Mouse (Mus musculus) hindbrain, postnatal 0 days (tissue): ENCODE measurements at regions not wholly inside any gene's neighbourhood (a gene's known extent, or its start where the extent isn't known, plus 50 kb on each side); places are given as distances from the start of the nearest gene placed in this dataset.

Experiments used
- ATAC-seq: fragments of 200-750 bp; cut with Nextera tagmentation; 2 replicates; pipeline ENCODE4 v1.8.0; 2017; ENCODE audit warnings: mild to moderate bottlenecking, moderate TSS enrichment, moderate library complexity
- DNase-seq: peaks from one replicate; pipeline ENCODE4 v3.0.0-alpha.2; 2015; ENCODE audit warnings: low spot score
- H3K27ac ChIP-seq: fragments of 300-500 bp; sonication (generic); 2 replicates; pipeline ENCODE4 v1.5.1; 2014; ENCODE audit warnings: mild to moderate bottlenecking
- H3K27me3 ChIP-seq: fragments of 300-500 bp; sonication (generic); 2 replicates; pipeline ENCODE4 v1.6.1; 2014; ENCODE audit warnings: low read length, mixed read lengths; ENCODE audit not compliant: insufficient read depth
- H3K36me3 ChIP-seq: fragments of 300-500 bp; sonication (generic); 2 replicates; pipeline ENCODE4 v1.6.1; 2014; ENCODE audit warnings: low read length, mixed read lengths; ENCODE audit not compliant: insufficient read depth
- H3K4me1 ChIP-seq: fragments of 300-500 bp; sonication (generic); 2 replicates; pipeline ENCODE4 v1.6.1; 2014; ENCODE audit warnings: antibody characterized with exemption, low read length, mixed read lengths; ENCODE audit not compliant: insufficient read depth
- H3K4me2 ChIP-seq: fragments of 300-500 bp; sonication (generic); 2 replicates; pipeline ENCODE4 v1.6.1; 2014; ENCODE audit warnings: low read depth, mild to moderate bottlenecking, low read length, moderate library complexity, mixed read lengths
- H3K4me3 ChIP-seq: fragments of 300-500 bp; sonication (generic); 2 replicates; pipeline ENCODE4 v1.5.1; 2014; ENCODE audit warnings: low read length
- H3K9ac ChIP-seq: fragments of 300-500 bp; sonication (generic); replicated peaks from 2 replicates; pipeline ENCODE4 v1.6.1; 2014; ENCODE audit warnings: mild to moderate bottlenecking, low read length, moderate library complexity, mixed read lengths
- H3K9me3 ChIP-seq: fragments of 300-500 bp; sonication (generic); 2 replicates; pipeline ENCODE4 v1.6.1; 2016; ENCODE audit warnings: low read length, mixed read lengths
- CTCF ChIP-seq: IDR thresholded peaks from 2 replicates; pipeline ENCODE4 v1.5.1; 2016; ENCODE audit warnings: antibody characterized with exemption, control low read depth, low read depth
- WGBS: fragments of 180-500 bp; shearing (Covaris S2); extraction: QIAGEN DNeasy Blood & Tissue Kit; methylation state at CpG from one replicate; pipeline ENCODE4 v1.1.7; 2014; 5-methylcytosine and 5-hydroxymethylcytosine counted together

GRCm38 (mm10) chr13:112237917-112238316, 50.3 kb upstream of the Ankrd55 start:
- Histone ChIP-seq H3K27me3 (no peaks in the 10 kb centered on the region), H3K9ac (no peak overlapping the region), H3K27ac (no peak overlapping the region), H3K36me3 (no peaks in the 10 kb centered on the region), H3K4me1 (no peaks in the 10 kb centered on the region), H3K4me2 (no peak overlapping the region), H3K9me3 (no peaks in the 10 kb centered on the region), H3K4me3 (no peak overlapping the region)
- WGBS: 78% methylated on average over 4 of the region's 4 CpGs
- DNase-seq (no peak), ATAC-seq (no peak)
- TF ChIP-seq CTCF: no peak
